Mouse (Mus musculus) skeletal muscle tissue, adult 2 months (tissue): ENCODE measurements around the gene Maea.
"Not testable (repeated sequence)": the region's sequence is repeated elsewhere in the genome, so short reads cannot be mapped to it uniquely, and the experiment has no call there.

ENCODE experiments used
- DNase-seq: peaks from one replicate; pipeline ENCODE4 v3.0.0-alpha.2; 2012; ENCODE audit warnings: low read depth, low spot score

The Maea gene

GRCm38 (mm10) chr5:33335273-33335976 lies at the start of gene Maea:
Gene Maea (plus strand): TSS chr5:33335509.
- DNase-seq, result peak; percentile 95

- DNase-seq, result no peak
Observed at GRCm38 (mm10) chr5:33293796-33294430, 41.4 kb upstream of the Maea start.

GRCm38 (mm10) chr5:33297164-33297563 lies 38.1 kb upstream of the Maea start:
- peak; percentile 22 for DNase-seq

GRCm38 (mm10) chr5:33301801-33302200 lies 33.5 kb upstream of the Maea start:
- DNase-seq, result no peak

- no peak for DNase-seq
Observed at GRCm38 (mm10) chr5:33310704-33311462, 24.4 kb upstream of the Maea start.

GRCm38 (mm10) chr5:33312192-33312591 lies 23.1 kb upstream of the Maea start:
- no peak for DNase-seq

GRCm38 (mm10) chr5:33324491-33324890 lies 10.8 kb upstream of the Maea start:
- no peak for DNase-seq

- no peak for DNase-seq
Observed at GRCm38 (mm10) chr5:33334381-33335272, 682 bp upstream of the Maea start.

GRCm38 (mm10) chr5:33335977-33336360 lies 660 bp downstream of the Maea start:
- DNase-seq, result no peak

GRCm38 (mm10) chr5:33337206-33337605 lies 1.9 kb downstream of the Maea start:
- no peak for DNase-seq

GRCm38 (mm10) chr5:33341165-33341564 lies 5.9 kb downstream of the Maea start:
- DNase-seq, result no peak

GRCm38 (mm10) chr5:33342248-33342647 lies 6.9 kb downstream of the Maea start:
- not testable (repeated sequence) for DNase-seq

- DNase-seq, result no peak
Observed at GRCm38 (mm10) chr5:33342821-33343220, 7.5 kb downstream of the Maea start.

- no peak for DNase-seq
Observed at GRCm38 (mm10) chr5:33343571-33343970, 8.3 kb downstream of the Maea start.

GRCm38 (mm10) chr5:33344070-33344469 lies 8.8 kb downstream of the Maea start:
- no peak for DNase-seq

GRCm38 (mm10) chr5:33347620-33348019 lies 12.3 kb downstream of the Maea start:
- no peak for DNase-seq

GRCm38 (mm10) chr5:33349205-33349604 lies 13.9 kb downstream of the Maea start:
- no peak for DNase-seq

- no peak for DNase-seq
Observed at GRCm38 (mm10) chr5:33349706-33350105, 14.4 kb downstream of the Maea start.

- no peak for DNase-seq
Observed at GRCm38 (mm10) chr5:33351556-33352272, 16.4 kb downstream of the Maea start.

GRCm38 (mm10) chr5:33352273-33352645 lies 16.9 kb downstream of the Maea start:
- no peak for DNase-seq

- DNase-seq, result no peak
Observed at GRCm38 (mm10) chr5:33353011-33353410, 17.7 kb downstream of the Maea start.
